Mouse (Mus musculus) bone marrow macrophage, adult 2 months (primary cell): Measurements from ENCODE around the gene Tnik.

Source experiments
- CTCF ChIP-seq: IDR thresholded peaks from 2 replicates; pipeline ENCODE4 v1.5.1; 2012; ENCODE audit warnings: low read depth, mild to moderate bottlenecking, low read length, moderate library complexity
- POLR2A ChIP-seq: IDR thresholded peaks from 2 replicates; pipeline ENCODE4 v1.6.1; 2012; ENCODE audit warnings: mild to moderate bottlenecking, low read depth, low read length, borderline replicate concordance

GRCm38 (mm10) chr3:28466688-28467087 lies 203.7 kb downstream of the Tnik start:
- TF ChIP-seq CTCF = no peak
- TF ChIP-seq POLR2A = no peak
